Mouse (Mus musculus) forebrain, embryonic 15.5 days (tissue): ENCODE measurements around the gene Ppm1e. TPM values are rescaled to one million over a fixed set of nuclear protein-coding genes. Genes with fewer than 3 reads are reported as not detected.

ENCODE experiments used
- polyA plus RNA-seq: library from polyadenylated mRNA; unstranded; fragments of >200 nt; fragmentation: Nextera tagmentation; extraction: Ambion mirVana; gene quantifications from 2 replicates; pipeline ENCODE4 v1.2.1, GENCODE M21; 2015

Gene Ppm1e
- polyA plus RNA-seq, 1 experiment from 2014 or later, result 26.4 TPM

Other genes with a start within 250 kb of the Ppm1e start
- 73.9 and 80.2 TPM in 2 replicates for gene Ska2, start 249.8 kb downstream of the Ppm1e start, polyA plus RNA-seq
- gene Trim37, start 231.9 kb downstream of the Ppm1e start, polyA plus RNA-seq, result 86.9 and 90.3 TPM in 2 replicates
- 6.6 and 7.2 TPM in 2 replicates for gene Rad51c, start 45.9 kb upstream of the Ppm1e start, polyA plus RNA-seq
- 0.31 TPM in 1 of 2 replicates, not detected in the other for gene Tex14, start 46.0 kb upstream of the Ppm1e start, polyA plus RNA-seq
- not detected in 2 replicates for gene Gm11492, start 207.6 kb upstream of the Ppm1e start, polyA plus RNA-seq
- gene Sept4, start 209.9 kb upstream of the Ppm1e start, polyA plus RNA-seq, result 18.0 and 22.2 TPM in 2 replicates
- gene Mtmr4, start 233.1 kb upstream of the Ppm1e start, polyA plus RNA-seq, result 62.4 and 62.7 TPM in 2 replicates